Mouse (Mus musculus): ENCODE measurements around the gene Vdr. TPM values are rescaled to one million over a fixed set of nuclear protein-coding genes. Genes with fewer than 3 reads are reported as not detected.

Vdr gene
- total RNA-seq, 2 experiments from 2014 or later, result 0.35 to 0.61 TPM

Other genes starting within 250 kb of the Vdr start
- 10 to 100 TPM; 27.1 to 28.2 TPM for gene Rpap3, start 204.8 kb downstream of the Vdr start, total RNA-seq (2021)
- 1 to 10 TPM; 2.8 to 2.9 TPM for gene Endou, start 179.3 kb downstream of the Vdr start, total RNA-seq (2021)
- gene Rapgef3, start 142.7 kb downstream of the Vdr start, total RNA-seq (2021), result 10 to 100 TPM; 35.7 to 52.9 TPM
- gene Slc48a1, start 132.1 kb downstream of the Vdr start, total RNA-seq (2021), result 100 to 1,000 TPM; 165 to 196 TPM
- gene Hdac7, start 66.1 kb downstream of the Vdr start, total RNA-seq (2021), result 10 to 100 TPM; 21.4 to 36.4 TPM
- gene Tmem106c, start 53.6 kb upstream of the Vdr start, total RNA-seq (2021), result 10 to 100 TPM; 23.4 to 25.5 TPM
- gene Col2a1, start 94.1 kb upstream of the Vdr start, total RNA-seq (2021), result under 1 TPM; 0.30 to 0.48 TPM
- 100 to 1,000 TPM; 381 to 455 TPM for gene Pfkm, start 182.0 kb upstream of the Vdr start, total RNA-seq (2021)
- 10 to 100 TPM in 1 of 2 experiments, 1 to 10 TPM in 1; 9.8 to 14.5 TPM for gene Senp1, start 183.1 kb upstream of the Vdr start, total RNA-seq (2021)

All from left cerebral cortex, postnatal 36 days (tissue).